Mouse (Mus musculus): ENCODE measurements around the gene Fam131a.
A peak's percentile ranks its signal among the peaks of the same experiment; 100 is the strongest.

Fam131a gene

DNA sequence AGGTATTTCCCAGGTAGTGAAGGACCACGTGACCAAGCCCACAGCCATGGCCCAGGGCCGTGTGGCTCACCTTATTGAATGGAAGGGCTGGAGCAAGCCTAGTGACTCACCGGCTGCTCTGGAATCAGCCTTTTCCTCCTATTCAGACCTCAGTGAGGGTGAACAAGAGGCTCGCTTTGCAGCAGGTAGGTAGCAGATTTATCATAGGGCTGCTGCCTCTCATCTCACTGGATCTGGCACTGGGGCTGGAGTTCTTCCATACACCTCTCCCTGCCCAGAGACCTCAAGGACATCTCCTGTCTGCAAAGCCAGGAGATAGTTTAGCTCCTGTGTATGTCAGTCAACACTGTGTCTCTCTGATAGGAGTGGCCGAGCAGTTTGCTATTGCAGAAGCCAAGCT lies 6.2 kb downstream of the Fam131a start:
- DNase-seq = no peak

DNA sequence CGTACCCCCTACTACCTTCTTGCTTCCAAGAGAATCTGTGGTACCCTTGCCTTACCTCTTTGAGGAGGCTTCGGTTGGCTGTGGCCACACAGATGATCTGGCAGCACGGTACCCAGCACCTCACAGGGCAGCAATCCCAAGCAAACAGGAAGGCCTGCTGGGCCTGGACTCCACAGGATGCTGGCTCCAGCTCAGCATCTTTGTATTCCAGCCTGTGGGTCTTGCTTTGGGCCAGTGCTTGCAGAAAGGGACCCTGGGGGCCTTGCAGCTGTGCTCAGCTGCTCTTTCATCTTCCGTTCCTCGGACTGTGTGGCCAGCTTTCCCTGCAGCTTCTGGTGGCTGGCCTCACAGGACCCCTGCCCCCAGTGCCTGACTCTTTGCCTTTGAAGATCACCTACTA lies 7.0 kb downstream of the Fam131a start:
- DNase-seq = no peak

DNA sequence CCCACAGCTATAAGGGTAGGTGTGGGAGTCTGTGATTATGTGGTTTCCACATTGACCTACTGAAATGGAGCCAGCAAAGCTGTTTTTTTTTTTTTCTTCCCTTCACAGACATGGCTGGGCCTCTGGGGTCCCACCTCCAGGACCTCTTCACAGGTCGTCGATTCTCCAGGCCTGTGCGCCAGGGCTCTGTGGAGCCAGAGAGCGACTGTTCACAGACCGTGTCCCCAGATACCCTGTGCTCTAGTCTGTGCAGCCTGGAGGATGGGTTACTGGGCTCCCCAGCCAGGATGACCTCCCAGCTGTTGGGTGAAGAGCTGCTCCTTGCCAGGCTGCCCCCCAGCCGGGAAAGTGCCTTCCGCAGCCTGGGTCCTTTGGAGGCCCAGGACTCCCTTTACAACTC lies 8.3 kb downstream of the Fam131a start:
- no peak for DNase-seq

DNA sequence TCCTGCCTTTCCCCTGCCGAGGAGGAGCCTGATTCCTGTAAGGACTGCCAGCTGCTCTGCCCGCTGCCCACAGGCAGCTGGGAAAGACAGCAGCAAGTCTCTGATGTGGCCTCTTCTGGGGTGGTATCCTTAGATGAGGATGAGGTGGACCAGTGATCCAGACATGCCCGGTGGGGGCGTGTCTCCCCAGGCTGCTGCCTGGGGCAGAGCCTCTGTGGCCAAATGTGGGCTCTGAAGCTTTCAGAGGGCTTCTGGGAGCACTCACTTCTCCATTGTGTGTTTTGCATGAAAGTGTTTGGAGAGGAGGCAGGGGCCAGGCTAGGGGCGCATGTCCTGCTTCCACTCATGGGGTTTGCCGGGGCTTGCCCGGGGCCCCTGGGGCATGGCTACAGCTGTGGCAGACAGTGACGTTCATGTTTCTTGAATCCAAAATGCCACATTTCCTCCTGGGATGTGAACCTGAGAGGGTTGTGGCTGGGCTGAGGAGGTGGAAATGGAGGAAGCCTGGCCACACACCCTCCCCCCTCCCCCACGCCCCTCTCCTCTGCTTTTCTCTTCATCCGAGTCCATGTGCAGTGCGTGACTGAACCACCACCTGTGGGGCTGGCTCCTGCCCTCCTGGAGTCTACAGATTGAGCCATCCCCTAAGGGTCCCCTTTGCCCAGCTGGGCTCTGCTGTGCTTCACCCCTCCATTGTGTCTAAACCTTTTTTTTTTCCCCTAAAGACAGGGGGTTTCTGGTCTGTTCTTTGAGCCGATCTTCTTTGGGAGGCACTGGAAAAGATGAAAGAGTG lies 8.9 kb downstream of the Fam131a start:
- no peak for DNase-seq

DNA sequence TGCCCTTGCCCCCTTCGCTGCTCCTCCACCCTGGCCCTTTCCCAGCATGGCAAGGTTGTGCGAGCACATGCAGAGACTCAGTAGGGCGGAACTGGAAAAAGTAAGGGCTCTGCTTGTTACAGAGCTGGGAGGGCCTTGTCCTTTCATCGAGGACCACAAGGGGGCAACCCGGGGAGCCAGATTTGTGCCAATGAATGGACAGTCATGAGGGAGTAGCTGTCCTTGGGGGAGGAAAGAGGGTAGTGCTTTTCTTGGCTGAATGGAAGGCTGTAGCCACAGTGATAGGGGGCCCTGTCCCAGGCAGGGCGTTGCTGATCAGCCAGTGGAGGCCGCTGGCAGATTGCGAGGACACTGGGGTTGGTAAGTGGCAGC lies 9.5 kb downstream of the Fam131a start:
- peak; percentile 88 for DNase-seq

DNA sequence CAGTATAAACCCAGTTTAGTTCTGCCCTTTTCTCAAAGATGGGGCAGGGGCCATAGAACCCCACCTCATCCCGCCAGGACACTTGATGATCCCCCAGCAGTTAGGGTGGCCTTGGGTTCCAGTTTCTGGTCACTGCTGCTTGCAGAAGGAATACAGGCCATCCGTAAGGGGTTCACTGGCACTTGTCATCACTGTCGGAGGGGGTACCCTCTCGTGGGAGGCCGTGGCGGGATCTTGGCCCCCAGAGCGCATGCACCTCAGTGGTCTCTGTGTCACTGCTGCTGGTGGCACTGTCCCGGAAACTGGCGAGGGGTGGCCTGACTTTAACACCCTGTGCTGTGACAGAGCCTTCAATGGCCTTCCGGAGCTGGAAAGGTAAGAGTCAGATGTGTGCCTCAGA lies 10.0 kb downstream of the Fam131a start:
- no peak for DNase-seq

DNA sequence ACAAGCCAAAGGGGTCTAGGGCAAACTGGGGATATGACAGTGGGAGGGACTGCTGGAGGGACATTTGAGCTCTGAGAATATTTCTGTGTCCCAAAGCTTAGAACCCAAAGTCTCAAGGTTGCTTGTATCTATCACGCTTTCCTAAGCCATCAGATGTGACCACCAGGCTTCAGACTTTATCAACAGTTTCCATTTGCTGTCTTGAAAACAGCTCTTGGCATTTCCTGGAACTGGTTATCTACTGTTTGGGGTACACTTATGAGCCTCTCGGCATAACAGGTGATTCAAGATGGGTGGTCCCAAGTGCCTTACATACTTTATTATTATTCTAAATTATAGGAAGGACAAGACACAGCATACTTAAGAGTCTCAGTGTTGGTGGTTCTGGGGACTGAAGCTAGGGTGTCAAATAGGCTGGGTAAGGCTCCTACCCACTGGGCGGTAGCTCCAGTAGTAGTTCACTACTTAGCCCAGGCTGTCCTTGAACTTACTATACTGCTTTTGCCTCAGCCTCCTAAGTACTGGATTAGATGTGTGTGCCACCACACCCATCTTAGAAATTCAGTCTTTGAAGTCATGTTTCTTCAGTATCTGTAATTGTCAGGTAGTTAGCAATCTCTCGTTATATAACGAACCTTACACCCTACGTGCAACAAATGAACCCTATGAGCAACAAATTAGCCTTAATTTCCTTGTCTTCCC lies 10.8 kb downstream of the Fam131a start:
- no peak for DNase-seq

DNA sequence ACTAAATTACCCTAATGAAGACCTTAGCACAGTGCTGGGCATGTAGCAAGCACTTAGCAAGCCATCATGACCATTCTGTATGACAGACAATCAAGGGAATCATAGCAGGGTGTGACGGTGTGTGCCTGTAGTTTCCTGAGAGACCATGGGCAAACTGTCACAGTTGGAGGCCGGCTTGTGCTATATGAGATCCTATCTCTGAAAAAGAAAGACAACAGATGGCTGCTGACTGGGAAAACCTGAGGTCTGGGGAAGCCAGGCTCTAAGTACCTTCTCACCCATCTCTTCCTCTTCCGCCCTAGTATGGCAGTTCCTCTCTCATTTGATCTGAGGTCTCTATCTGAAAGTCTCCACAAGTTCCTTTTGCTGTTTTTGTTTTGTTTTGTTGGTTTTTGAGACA lies 12.7 kb downstream of the Fam131a start:
- no peak for DNase-seq

DNA sequence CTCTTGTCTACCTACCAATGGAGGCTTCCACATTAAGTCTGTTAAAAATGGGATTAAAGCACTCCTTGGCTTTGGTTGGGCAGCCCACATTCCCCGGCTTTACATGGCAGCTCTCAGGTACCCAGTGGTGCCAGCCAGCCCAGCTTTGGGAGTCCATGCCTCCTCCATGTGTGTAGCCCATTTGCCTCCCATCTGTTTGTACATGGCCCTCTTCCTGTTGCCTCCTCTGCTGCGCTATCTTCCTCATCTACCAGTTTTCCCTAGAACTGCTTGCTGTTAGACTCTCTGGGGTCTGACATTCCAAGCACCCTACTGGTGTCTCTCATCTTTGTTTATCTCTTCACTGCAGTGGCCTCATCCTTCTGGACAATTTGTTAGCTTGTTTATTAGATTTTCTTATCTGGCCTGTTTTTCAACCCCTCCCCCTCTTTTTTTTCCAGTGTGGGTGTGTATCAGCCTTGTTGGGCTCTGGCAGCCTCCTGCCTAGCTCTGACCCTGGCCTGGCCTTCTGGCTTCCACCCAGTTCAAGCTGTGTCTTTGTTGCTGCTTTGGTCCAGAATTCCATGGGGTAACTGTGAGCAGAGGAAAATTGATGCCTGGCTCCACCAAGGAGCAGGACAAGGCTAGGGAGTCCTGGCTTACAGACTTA lies 13.5 kb downstream of the Fam131a start:
- peak; percentile 37 for DNase-seq

DNA sequence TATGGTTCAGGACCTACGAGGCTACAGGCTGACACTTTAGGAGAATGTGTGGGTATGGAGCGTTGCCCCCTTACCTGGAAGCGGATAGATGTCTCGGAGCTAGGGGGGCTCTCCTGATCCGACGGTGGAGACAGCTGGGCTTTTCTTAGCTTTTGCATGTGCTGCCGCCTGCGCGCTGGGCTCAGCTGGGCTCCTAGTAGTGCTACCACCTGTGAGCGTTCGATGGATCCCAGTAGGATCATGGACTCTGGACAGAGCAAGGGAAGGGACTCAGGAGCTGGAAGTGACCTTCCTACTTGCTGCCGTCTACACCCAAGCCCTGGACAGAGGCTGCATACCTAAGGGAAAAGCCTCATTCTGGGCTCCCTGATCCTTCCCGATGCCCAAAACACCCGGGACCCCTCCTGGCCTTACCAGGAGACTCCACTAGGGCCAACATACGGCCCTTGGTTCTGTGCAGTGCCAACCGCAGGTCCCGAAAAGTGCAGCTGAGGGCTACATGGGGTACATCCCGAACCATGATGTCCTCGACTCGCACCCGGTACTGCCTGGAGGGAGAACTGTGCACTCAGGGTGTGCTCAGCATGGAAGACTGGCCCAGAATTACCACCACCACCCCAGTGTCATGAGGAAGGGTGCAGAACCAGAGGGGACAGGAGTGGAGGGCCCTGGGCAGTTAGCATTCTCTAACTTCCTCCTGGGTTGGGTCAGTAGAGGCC lies 15.3 kb downstream of the Fam131a start:
- no peak for DNase-seq

DNA sequence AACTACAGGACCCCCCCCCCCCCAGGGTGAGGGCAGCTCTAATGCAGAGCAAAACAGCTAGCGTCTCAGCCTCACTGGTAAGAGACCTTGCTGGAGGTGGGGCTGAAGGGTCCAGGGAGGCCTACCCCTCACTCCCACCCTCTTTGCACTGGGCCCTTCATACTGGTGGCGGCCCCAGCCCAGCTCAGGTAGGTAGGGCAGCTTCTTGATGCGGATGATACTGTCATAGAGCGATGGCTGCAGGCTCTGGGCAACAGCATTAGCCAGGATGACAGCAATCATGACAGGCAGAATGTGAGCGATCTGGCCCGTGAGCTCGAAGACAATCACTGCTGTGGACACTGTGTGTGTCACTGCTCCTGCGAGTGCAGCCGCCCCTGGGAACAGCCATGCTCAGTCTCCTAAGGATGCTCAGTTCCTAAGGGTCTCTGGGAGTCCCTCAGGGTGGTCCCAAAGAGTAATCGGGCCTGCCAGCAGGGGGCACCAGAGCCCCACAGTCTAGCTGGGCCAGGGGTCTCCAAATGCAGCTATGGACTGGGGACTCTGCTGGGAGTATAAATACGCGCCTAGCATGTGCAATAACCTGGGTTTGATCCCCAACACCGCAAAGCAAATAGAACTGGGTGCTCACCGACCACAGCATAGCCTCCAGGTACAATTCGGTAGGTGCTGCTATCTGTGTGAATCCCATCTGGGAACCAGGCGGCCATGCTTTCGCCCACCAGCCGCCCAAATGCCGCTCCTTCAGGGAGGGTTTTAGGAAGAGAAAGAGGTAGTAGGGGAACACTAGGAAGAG lies 16.1 kb downstream of the Fam131a start:
- peak; percentile 30 for DNase-seq

DNA sequence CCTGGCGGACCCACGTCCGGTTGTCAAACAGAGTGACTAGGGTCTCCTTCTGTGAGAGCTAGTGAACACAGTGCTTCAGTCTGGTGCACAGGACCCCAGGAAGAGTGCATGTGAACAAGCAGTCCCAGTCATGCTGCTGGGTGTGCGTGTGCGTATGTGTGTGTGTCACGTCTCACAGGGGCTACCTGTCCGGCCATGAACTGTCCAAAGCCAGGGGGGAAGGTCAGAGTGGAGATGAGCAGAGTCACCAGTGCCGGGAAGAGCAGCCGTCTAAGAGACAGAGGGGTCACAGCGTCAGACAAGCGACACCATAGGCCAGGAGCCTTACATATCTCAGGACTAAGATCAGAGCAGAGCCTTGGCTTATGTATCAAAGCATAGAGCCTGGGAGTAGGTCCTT lies 17.3 kb downstream of the Fam131a start:
- no peak for DNase-seq

DNA sequence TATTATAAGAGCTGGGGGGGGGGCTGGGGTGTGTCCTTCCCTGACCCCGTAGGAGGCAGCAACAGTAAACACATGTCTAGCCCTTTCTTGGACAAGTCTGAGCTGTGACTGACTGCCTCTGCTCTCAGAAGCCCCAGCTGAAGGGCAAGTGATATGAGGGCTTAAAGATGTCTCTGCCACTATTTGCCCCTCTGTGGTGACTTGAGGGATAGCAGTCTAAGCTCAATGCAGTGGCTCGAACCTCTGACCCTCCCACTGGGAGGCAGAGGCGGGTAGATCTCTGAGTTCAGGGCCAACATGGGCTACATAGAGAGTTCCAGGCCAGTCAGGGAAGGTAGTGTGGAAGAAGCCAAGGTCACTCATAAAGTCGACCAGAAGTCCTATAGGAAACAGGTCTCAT lies 17.8 kb downstream of the Fam131a start:
- no peak for DNase-seq

DNA sequence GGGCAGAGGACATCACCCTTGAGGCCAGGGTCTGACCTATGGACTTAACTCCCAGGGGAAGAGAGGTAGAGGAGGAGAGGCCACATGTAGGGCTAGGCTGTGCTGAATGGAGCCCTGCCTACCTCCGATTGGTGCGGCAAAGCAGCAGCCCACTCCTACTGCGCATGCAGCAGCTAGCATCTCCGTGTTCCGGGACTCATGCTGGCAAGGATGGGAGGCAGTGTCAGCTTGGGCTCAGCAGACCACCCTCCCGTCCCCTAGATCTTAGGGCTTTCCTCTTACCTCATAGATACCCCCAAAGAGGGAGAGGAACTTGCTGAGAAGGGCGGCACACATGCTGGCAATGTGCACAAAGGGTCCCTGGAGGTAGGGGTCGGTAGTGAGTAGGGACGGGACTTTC lies 19.1 kb downstream of the Fam131a start:
- no peak for DNase-seq

DNA sequence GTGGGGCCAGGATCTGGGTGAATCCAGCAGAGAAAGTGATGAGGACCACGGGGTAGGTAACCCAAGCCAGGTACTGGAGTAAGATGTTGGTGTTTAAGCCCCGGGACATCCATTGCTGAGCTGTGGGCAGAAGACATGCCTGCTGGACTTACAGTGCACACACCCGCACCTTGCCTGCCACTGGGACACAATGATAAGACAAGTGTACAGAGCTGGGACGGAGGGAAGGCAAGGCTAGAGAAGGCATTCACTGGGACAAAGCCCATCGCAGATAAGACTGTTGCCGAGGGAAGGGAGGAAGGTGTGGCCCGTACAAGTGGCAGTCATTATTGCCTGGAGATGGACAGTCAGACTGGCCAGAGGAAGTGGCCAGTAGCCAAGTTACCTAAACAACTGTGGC lies 19.8 kb downstream of the Fam131a start:
- DNase-seq = no peak

DNA sequence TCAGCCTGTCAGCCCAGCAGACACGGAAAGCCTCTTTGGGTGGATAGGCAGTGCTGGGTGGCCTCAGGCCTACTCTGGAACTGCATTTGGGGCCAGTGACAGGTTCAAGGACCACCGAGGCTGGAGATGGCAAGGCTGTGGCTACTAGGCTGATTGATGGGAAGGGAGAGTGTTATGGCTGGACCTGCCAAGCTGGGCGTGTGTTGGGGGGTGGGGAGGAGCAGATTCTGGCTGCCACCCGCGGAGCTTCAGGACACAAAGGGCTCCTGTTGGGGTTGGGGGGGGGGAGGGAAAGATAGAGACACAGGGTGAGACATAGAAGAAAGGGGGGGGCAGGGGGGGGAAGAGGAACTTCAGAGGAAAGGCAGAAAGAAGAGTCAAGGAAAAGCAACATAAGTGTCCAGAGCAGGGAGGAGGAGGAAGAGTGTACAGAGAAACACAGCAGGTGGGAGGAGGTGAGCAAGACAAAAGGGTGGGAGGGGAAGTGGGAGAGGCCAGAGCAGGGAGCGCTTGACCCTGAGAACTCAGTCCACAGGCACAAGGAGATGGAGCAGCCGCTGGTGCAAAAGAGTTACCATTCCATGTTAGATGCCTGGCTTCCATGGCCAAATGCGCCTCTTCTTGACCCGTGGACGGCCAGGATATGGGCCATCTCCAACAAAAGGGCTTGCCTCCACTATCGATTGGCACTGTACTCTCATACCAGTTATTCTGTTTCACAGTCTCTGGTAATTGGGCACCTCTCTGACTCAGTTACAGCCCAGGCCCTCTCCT lies 21.5 kb downstream of the Fam131a start:
- no peak for DNase-seq

DNA sequence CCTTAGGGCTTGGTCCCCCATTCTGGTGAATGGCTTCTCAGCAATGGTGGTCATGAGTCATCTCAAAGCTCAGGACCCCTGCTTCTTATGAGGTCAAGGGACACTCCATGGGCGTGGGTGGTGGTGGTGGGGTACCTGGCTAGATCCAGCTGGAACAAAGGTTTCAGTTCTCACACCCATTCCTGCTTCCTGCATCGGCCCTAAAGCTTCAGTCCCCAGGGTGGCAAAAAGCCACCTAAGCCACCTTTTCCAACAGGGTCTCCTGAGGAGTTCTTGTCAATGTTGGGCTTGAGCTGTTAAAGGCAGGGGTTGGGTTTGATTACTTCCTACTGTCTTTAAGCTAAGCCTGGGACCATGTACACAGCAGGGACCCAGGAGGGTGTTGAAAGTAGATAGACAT lies 22.1 kb downstream of the Fam131a start:
- no peak for DNase-seq

DNA sequence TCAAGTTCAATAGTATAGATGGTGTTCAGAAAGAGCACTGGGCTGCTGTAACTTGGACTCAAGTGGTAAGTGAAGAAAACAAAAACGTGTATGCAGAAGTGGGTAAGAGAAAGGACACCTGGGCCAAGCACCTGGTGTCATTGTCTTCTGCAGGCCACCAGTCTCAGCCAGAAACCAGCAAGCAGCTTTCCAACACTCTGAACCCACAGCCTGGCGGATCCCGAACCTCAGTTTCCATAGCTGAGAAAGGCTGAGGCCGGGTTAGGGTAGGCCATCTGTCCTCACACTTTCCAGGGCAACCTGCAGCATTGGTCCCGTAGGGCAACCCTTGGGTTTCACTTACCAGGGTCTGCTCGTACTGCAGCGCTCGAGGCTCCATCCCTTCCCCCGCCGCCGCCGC lies 22.5 kb downstream of the Fam131a start:
- no peak for DNase-seq

DNA sequence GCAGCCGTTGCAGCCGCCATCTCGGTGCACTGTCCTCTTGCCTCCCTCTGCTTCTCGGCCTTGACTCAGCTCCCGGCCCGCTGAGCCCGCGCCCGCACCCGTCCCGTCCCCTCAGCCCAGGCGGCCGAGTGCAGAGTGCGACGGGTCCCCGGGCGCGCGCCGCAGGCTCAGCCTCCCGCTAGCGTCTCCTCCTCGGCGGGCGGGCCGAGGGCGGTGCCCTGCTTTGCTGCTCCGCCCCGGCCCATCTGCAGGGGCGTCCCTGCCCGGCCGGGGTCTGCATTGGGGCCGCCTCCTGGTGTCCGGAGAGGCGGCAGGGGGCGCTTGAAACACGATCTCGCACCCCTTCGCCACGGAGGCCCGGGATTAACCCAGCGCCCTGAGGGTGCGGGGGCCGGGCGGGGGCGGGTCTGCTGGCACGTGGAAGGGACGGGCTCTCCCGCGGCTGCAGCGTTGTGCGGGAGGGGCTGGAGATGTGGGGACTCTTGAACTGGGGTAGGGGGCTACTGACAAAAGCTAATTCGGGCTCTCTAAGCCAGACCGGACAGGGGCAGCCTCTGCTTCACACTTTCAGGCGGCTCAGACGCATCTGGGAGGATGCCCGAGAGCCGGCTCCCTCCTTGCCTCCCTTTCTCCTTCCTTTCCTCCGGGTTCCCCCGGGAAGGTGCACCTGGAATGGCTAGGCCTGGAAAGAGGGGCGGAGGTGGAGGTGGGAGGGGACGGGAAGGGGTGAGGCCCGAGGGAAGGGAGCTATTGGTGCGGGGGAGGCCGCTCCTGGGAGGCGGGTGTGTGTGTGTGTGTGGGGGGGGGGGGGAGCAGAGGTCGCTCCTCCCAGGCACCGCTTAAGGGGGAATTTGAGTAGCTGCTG lies 23.2 kb downstream of the Fam131a start:
- DNase-seq = peak; percentile 81

DNA sequence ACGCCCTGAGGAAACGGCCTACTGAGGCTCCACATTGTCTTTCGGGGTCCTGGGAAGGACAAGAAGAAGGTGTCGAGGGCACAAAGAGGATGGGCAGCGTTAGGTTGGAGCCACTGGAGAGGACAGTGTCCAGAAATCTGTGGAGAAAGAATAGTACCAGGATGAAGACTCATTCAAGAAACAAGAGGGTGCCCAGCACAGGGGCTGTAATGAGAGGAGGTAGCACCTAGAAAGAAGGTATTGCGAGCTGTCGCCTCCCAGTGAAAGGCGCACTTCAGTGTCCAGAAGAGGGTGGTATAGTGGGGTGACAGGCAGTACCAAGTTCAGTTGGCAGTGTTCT lies 23.8 kb downstream of the Fam131a start:
- no peak for DNase-seq
